Mouse (Mus musculus) bone marrow, adult 2 months (tissue): ENCODE data around the gene Cacng7.

Source experiments
- CTCF ChIP-seq: fragments of 200-500 bp; IDR thresholded peaks from 2 replicates; pipeline ENCODE4 v1.5.1; 2011; ENCODE audit warnings: low read length, control low read depth; ENCODE audit not compliant: control insufficient read depth, insufficient read depth
- POLR2A ChIP-seq: fragments of 200-500 bp; IDR thresholded peaks from 2 replicates; pipeline ENCODE4 v1.6.1; 2011; ENCODE audit warnings: low read depth, mild to moderate bottlenecking, control low read depth, low read length, borderline replicate concordance; ENCODE audit not compliant: control insufficient read depth

DNA sequence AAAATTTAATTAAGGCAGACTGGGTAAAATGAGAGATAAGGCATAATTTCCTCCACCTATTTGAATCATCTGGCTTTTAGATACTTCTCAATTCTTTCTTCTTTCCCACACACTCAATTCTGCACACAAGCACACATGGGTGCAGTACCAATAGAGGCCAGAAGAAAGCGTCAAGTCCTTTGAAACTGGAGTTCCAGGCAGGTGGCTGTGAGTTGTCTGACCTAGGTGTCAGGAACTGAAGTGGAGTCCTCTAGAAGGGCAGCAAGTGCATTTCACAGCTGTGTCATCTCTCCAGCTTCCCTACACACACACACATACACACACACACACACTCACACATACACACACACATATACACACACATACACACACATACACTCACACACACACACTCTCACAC, 18.8 kb downstream of the Cacng7 start:
- no peak for TF ChIP-seq CTCF
- TF ChIP-seq POLR2A, result no peak
